Mouse (Mus musculus) G1E (cell line): ENCODE measurements around the gene Mkrn1.

ENCODE experiments used
- CTCF ChIP-seq: IDR thresholded peaks from 2 replicates; pipeline ENCODE4 v1.5.1; 2012; ENCODE audit warnings: low read depth, low read length, inconsistent platforms, mixed read lengths
- POLR2AphosphoS5 ChIP-seq: IDR thresholded peaks from 2 replicates; pipeline ENCODE4 v1.6.1; 2012; ENCODE audit warnings: low read depth, low read length, inconsistent platforms; ENCODE audit not compliant: insufficient replicate concordance

DNA sequence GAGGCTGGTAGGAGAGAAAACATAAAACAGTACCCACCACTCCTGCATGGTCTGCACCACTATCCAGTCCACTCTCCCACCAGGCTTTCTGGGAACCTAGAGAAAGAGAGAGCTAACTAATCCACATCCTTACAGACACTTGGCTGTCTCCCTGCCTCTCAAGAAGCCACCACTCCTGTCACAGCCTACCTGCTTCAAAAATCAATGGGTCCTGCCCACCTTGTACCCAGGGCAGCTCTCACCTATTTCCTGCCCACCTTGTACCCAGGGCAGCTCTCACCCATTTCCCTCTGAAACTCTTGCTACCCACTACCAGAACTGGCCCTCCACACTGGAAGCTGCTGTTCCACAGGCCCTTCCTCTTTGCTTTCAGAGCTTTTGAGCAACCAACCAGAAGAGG is 48.2 kb downstream of the Mkrn1 start:
- TF ChIP-seq CTCF (no peak), POLR2AphosphoS5 (no peak)
